Mouse (Mus musculus): ENCODE data around the gene Limch1. TPM values are rescaled to one million over a fixed set of nuclear protein-coding genes. Genes with fewer than 3 reads are reported as not detected.

The Limch1 gene
- total RNA-seq, 2 experiments from 2014 or later = 120 to 123 TPM

DNA sequence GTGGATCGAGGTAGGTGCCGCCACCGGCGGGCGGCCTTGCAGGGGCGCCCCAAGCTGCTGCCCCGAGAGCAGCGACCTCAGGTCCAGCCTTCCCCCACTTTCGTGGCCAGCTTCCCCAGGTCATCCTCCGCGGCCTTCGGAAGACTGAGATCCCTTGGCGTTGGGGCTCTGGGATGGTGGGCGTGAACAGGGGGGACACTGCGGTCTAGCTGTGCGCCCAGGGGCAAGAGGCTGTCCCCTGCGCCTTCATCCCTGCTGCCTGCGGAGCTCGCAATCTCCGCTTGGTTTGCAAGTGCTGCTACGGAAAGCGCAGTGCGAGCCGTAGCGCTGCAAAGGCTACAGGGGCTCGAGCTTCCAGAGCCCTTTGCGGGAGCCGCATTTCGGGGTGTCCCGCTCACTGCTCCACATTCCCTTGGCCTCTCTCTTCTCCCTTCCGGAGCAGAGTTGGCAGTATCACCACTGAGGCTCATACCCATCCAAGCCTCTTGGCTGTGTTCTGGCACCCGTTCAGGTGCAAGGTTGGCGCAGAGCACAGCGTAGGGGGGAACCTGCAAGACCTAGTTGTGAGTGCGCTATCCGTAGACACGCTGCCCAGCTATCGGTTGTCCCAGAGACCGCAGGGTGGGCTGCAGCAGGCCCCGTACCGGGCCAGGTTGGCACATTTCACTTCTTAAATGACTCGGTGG lies 512 bp downstream of the Limch1 start:
- peak; percentile 49 to 68 for DNase-seq (ENCODE audit: low spot score in 2 of 2)

DNA sequence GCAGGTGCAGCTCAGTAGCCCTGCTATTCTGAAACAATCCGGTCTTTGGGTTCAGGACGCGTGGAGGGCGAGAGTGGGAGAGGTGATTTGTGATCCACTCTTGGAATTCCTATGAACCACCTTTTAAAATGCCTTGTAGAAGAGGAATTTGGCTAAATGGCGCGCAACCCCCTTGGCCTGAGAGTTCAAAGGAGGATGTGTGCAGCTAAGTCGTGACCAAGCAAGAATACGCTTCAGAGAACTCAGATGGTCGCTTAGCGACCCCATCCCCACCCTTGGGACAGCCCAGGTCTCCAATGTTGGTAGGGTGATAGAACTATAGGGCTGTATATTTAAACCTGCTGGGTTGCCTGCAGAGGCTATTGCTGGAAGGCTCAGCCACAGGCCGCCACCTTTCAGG lies 1.1 kb downstream of the Limch1 start:
- no peak for DNase-seq (ENCODE audit: low spot score in 2 of 2)

DNA sequence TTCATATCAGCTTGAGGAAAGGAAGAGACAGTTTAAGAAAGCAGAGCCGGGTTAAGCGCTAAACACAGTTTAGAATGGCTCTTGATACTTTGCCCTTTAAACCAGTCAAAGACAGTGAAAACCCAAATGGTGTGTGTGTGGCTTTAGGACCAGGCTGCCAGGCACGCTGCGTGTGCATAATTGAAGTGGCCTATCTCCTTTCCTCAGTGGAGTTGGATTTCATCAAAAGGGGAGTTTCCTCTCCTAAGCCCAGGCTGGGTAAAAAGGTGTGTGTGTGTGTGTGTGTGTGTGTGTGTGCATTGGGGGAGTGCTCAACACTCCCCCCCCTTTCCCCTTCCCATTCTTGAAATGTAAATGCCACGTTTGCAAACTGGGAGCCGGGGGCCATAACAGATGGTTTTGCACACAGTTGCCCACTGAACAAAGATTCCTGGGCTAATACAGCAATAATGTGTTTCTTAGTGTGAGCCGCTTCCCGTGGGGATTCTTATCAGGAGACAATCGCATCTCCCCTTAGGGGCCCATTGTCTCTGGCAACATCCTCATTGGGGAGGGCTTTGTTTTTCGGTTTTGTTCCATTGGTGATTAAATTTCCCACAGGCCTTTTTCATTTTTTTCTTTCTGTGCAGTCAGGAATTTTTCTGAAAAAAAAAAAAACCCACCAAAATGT lies 2.3 kb downstream of the Limch1 start:
- DNase-seq (ENCODE audit: low spot score in 2 of 2) = no peak

DNA sequence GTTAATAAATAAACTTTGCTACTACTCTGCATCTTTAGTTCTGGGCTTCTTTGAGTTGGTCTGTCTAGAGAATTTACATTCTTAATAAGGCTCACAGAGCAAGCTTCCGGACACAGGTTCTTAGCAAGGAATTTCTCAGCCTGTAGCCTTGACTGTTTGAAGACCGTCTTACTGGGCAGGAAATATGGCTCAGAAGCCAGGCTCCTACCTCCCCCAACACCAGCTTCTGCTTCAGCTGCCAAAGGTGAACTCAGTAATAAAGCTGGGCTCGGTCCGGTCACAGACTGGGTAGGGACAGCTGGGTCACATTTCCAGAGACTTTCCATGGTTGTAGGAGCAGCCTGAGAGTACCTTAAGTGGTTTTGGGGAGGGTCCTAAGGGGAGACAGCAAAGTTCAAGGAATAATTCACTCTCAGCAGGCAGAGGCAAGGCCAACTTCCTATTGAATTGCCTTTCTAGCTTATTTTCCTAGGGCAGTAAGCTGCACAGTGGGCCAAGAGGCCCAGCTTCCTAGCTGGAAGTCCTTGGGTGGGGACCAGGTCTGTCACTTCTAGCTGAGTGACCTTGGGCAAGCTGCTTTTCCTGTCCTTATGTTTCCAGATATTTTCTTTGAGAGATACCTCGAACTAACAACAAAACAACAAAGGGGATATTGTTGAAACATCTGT lies 3.0 kb downstream of the Limch1 start:
- DNase-seq (ENCODE audit: low spot score in 2 of 2) = no peak

DNA sequence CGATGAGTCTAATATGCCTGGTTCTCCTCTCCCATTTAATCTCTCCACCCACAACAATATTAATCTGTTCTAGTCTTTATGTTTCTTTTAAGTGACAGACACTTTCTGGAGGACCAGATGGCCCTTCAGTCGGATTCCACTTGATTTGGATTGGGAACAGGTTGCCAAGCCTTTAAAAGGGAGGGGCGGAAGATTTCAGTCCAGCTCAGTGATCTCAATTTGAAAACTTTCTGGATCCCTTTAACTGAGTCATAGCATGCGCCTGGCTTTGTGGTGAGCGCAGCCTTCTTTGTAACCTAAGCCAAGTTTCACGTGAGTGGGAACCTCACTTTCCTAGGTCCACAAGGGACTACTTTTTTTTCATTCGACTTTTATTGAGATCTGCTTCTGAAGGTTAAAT lies 5.0 kb downstream of the Limch1 start:
- DNase-seq (ENCODE audit: low spot score in 2 of 2) = no peak

DNA sequence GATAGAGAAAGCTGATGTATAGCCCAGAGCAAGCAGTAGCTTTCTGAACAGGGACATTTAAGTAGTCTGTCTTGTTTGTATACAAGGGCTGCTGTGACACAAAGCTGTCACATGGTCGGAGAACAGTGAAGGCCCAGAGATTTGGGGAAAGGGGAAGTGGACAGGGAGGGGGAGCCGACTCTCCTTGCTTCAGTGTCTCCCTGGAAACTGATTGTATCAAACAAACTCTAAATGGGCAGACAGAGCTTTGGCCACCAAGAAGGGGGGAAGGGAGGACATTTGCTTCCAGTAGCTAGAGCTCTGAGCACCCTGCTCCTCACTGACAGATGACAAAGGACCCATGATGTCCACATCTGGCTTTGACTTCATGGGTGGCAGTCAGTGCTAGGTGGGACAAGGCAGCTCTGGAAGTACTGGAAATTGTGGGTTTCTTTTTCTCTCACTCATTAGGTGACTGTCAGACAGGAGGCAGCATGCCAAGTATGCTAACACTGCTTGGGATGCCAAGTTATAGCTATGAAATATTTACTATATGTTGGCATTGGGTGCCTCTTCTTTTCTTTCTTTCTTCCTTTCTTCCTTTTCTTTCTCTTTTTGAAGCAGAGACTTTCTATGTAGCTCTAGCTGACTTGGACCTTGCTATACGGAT lies 5.8 kb downstream of the Limch1 start:
- no peak for DNase-seq (ENCODE audit: low spot score in 2 of 2)

DNA sequence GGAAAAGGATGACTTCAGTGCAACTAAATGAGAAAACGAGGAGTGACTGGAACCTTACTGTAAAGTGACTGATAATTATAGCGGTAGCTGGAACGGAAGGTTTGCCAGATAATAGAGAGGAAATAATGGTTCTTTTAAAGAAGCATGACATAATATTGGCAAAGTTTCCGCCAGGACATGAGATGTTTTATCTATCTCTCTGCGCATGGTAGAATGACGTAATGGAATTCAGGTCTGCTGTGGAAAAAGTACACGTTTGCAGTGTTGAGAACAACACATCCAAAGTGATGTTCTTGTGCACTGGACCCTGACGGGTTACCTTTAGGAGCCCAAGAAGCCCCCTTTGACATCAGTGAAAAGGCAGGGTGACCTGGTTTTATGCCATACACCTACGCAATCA lies 8.0 kb downstream of the Limch1 start:
- DNase-seq (ENCODE audit: low spot score in 2 of 2) = no peak

DNA sequence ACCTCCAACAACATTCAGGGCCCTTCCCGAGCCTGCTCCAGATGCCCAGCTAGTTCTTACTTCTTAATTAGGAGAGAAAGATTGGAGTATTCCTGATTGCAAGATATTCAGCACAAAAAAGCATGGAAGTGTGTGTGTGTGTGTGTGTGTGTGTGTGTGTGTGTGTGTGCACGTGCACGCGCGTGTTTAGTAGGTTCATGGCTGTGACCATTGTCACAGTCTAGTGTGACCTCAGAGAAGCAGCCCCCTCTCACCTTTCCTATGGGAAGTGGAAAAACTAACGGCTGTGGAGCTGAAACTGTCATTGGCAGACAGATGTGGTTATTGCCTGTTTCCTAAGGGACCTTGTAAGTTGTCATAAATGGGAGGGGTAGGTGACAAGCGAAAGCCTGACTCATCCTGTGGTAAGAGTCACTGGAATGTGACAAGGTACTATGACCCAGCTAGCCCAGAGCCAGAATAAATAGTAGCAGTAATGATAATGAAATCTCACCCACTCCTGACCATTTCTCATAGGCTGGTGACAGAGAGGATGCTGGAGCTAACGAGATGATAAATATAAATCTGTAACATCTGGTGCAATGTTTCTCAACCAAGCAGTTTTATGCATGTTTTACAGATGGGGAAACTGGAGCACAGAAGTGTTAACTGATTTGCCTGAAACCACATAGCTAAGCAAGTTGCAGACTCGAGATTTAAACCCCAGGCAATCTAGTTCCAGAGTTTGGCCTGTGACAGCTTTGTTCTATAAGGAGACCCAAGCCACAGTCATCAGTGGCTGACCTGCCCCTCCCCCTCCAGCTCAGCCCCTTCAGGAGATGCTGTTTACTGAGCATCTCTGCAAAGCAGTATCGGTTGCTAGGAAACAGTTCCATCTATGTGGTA lies 11.4 kb downstream of the Limch1 start:
- DNase-seq (ENCODE audit: low spot score in 2 of 2) = no peak

DNA sequence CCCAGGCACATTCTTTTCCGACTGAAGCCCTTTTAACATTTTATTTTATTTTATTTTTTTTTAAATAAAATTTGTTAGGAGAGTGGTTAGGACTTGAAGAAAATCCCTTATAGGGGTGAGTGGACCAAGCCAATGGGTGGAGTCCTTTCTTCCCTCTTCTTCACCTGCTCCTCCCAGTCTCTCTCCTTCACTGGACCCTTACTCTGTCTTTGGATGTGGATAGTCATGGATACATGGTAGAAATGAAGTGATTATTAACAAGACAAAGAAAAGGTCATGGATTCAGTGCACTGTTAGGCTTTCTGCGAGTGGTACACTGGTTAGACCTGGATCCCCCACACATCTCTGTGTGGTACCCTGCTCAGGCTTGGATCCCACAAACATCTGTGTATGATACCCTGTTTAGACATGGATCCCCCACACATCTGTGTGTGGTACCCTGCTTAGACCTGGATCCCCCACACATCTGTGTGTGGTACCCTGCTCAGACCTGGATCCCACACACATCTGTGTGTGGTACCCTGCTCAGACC lies 12.1 kb downstream of the Limch1 start:
- no peak for DNase-seq (ENCODE audit: low spot score in 2 of 2)

DNA sequence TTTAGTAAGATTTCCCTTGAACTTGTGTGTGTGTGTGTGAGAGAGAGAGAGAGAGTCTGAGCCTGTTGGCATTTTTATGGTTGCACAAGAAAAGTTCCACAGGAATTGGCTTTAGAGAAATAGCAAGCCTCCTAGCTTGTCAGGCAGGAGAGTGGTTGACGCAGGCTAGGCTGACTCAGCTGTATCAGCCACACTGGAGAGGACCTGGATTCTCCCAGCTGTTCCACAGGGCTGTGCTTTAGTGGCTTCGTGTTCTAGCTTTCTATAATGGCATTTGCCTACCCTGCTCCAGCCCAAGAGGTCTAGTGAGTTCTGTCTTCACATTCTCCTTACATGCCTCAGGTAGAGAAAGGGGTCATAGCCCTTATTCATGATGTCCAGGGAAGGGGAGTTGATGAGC lies 13.7 kb downstream of the Limch1 start:
- no peak for DNase-seq (ENCODE audit: low spot score in 2 of 2)

DNA sequence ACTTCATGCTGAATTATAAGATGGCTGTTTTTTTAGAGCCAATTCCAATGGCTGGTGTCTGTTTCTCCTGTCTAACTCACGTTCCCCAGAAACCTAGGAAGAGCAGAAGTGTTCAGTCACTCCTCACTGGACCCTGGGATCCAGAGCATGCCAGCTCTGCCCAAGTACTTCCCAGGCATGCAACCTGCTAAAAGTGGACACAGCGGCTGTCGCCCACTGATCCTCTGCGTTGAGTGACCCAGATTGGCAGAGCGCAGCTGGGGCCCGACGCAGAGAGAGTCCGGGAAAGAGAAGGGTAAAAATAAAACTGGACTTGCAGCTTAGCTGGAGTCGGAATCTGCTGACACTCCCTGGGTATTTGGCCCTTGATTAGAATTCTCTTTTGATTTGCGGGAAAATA lies 15.1 kb downstream of the Limch1 start:
- DNase-seq (ENCODE audit: low spot score in 2 of 2) = peak in 1 of 2 experiments; percentile 37

DNA sequence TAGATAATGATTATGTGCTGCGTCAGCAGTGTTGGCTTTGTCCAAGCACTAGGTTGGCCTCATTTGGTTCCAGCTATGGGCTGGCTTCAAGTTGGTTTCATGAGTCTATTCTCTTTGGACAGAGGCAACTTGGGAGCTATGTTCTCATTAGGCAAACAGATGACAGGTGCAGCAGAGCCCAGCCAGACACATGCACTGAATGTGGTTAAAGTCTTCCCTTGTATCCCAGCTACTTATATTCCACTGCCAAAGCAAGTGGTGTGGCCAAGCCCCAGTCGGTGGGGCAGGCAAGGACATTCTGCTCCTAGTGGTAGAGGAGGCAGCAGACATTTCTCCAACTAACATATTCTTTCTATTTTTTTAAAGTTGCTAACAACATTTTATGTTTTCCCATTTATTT lies 16.4 kb downstream of the Limch1 start:
- DNase-seq (ENCODE audit: low spot score in 2 of 2) = no peak

DNA sequence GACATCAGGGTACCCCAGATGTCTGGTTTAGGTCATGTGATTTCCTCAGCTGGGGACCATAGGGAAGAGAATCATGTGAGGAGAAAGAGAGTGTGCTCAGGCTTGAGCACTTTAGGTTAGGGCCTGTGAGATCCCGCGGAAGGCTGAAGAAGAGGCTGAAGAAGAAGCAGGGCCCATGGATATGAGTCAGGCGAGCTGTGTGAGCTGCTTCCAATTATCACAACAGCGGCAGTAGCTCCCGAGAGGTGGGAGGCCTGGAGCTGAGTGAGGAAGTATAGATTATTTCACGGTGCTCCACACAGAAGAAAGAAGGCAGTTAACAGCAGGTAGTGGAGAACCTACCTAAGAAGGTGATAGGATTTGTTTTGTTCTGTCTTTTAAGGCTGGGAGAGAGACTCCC lies 18.5 kb downstream of the Limch1 start:
- DNase-seq (ENCODE audit: low spot score in 2 of 2) = no peak

DNA sequence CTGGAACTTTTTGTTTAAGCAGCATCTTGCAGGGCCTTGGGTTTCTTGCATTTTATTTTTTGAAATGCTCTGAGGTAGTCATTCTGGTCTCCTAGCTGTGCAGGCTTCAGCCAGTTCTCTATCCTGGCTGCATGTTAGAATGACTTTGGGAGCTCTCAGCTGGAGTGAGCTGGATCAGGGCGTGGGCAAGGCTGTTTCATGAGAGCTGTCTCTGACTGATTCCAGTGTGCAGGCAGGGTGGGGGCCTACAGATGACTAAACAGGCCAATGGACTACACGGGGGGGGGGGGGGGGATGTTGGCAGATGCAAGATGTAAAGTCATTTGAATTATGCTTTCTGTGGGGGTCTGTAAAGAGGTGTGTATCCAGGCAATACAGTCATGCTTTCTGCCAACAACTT lies 20.3 kb downstream of the Limch1 start:
- DNase-seq (ENCODE audit: low spot score in 2 of 2) = no peak

DNA sequence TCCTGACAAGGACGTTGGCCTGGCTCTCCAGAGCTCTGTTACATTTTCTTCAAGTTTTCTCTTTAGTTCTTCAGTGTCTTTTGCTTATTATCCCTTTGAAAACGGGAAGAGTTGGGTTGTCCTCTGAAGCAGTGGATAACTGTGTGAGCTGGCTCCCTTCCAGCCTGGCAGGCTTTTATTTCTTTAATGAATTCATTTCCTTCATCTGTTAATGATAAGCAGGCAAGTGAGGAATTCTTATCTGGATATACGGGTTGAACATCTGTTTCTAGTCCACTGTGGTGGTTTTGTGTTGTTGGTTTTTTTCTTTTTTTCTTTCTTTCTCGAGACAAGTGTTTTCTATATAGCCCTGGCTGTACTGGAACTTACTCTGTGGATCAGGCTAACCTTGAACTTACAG lies 22.4 kb downstream of the Limch1 start:
- DNase-seq (ENCODE audit: low spot score in 2 of 2) = no peak

DNA sequence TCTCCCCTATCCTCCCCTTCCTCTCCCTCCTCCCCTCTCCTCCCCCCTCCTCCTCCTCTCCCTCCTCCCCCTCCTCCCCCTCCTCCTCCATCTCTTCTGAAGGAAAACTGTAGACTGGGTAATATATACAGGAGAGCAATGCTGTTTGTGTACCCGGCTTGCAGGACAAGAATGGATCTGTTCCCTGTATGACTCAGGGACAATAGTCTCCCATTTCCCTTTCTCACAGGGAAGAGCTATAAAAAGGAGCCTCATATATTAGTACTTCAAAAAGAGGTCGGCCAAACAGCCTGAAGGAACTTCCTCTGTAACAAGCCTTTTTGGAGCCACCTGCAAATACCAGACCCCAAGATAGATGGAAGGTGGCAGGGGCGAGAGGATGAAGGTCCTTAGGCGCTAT lies 23.4 kb downstream of the Limch1 start:
- no peak for DNase-seq (ENCODE audit: low spot score in 2 of 2)

DNA sequence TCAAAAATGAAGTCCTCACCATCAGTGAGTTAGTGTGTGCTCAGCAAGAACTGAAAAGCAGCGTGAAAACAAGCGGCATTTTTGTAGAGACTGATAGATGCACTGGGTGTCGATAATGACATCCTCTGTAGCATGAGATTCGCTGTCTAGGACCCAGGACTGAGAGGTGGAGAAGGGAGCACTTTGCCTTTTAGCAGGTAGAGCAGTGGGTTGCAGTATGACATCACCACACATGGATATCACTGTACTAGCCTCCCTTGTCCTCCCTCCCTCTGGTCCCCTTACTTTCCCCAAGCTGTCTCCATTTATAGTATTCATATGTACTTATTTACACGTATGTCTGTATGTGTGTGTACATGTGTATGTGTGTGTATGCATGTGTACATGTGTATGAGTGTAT lies 23.9 kb downstream of the Limch1 start:
- DNase-seq (ENCODE audit: low spot score in 2 of 2) = no peak

DNA sequence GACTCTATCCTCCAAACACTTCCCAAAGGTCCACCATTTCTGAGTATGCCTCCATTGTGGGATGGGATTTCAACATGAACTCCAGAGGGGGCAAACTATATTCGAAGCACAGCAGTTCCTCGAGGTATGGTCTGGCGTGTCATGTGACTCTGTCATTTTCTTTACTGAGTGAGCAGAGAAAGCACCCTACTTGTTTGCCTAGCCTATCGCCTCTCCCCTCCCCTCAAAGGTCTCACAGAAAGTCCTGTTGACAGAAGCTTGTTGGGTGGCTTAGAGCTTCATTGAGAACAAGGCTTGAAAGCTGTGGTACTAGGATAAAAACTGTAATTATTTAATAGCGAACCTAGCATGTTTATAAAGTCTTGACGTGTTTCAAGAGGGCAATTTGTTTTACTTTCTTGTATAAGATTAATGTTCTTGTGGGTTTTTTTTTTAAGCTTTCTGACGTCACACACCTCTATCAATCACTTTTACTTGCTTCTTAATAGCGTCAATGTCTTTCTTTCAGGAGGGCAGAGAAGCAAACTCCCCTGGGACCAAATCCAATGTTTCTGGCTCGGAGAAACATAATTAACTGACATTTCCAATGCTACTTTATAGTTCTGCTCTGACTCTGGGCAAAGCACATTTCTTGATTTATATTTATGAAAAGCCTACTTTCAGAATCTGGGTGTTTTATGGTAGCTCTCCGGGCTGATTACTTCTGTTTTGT lies 32.5 kb downstream of the Limch1 start:
- DNase-seq (ENCODE audit: low spot score in 2 of 2) = no peak

DNA sequence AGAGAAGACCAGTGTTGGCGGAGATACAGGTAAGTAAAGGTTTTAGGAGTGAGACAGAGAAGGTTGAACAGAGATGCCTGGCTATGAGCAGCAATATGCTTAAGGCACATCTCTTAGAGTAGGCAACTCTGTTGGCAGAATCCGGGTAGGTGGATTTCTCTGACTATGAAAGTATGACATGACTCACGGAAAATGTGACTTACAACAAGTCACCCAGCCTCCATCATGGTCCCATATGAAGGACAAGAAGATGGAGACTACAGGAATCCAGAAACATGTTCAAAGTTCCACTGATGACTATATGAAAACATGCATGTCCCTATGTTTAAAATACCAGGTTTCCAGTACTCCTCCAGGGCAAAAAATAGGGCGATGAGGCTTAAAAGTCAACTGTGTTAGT lies 34.7 kb downstream of the Limch1 start:
- no peak for DNase-seq (ENCODE audit: low spot score in 2 of 2)

DNA sequence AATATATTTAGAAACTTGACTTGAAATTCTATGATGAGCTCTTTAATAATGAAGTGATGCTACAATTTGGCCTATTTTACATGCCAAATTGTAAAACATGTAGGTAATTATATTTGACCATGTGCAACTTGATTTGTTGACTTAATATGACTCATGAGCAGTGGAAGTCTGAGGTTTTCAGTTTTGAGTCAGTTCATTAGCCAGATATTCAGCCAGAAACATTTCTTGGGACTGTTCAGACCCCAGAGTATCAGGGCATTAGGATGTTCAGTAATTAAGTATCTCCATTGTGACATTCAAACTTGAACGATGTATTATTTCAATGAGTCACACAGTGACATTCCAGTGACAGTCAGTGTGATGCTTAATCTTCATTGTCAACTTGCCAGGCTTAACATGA lies 35.9 kb downstream of the Limch1 start:
- DNase-seq (ENCODE audit: low spot score in 2 of 2) = no peak
